27 mouse cellular contexts compared by ENCODE assay signal in genomic region chrX:159961385-159961784, GRCm38 (mm10). TPM values are rescaled to one million over a fixed set of nuclear protein-coding genes. Genes with fewer than 3 reads are reported as not detected.
"Had no signal": no experiment of that assay in that cellular context is flagged by ENCODE, and none has a peak within 500 bp of the region (broad histone marks: within the 10 kb centered on the region; RNA-seq: fewer than 3 reads in every experiment).

No protein-coding gene starts in this region.

- H3K9me3 ChIP-seq: embryonic facial prominence, embryonic 10.5 days; embryonic facial prominence, embryonic 12.5 days; embryonic facial prominence, embryonic 13.5 days; embryonic facial prominence, embryonic 15.5 days; forebrain, embryonic 10.5 days; forebrain, embryonic 12.5 days; forebrain, embryonic 13.5 days; forebrain, embryonic 15.5 days had no signal

- H3K36me3 ChIP-seq: embryonic facial prominence, embryonic 10.5 days; embryonic facial prominence, embryonic 12.5 days; embryonic facial prominence, embryonic 13.5 days; embryonic facial prominence, embryonic 15.5 days; forebrain, embryonic 10.5 days; forebrain, embryonic 12.5 days; forebrain, embryonic 15.5 days had no signal

- H3K4me1 ChIP-seq: embryonic facial prominence, embryonic 10.5 days; embryonic facial prominence, embryonic 12.5 days; embryonic facial prominence, embryonic 13.5 days; embryonic facial prominence, embryonic 15.5 days; forebrain, embryonic 10.5 days; forebrain, embryonic 12.5 days; forebrain, embryonic 13.5 days; forebrain, embryonic 15.5 days had no signal

- DNase-seq: cerebellum, adult 8-10 months; cerebellum, adult 9-10 months; cerebellum, adult 9-11 months; cerebellum, postnatal 14 days; cerebellum, postnatal 25 days; cerebellum, postnatal 36 days; embryo, embryonic 11 days; forebrain, postnatal 0 days; gastrocnemius, adult 2 months; gastrocnemius, postnatal 10 days; gastrocnemius, postnatal 14 days; gastrocnemius, postnatal 25 days; gastrocnemius, postnatal 36 days; heart, adult 11 months; heart, adult 18-20 months; heart, adult 2 months had no signal

- H3K27me3 ChIP-seq: forebrain, embryonic 15.5 days had no signal

- H3K4me3 ChIP-seq: embryonic facial prominence, embryonic 10.5 days; embryonic facial prominence, embryonic 12.5 days; embryonic facial prominence, embryonic 13.5 days; embryonic facial prominence, embryonic 15.5 days; erythroblast, embryonic 14.5 days; forebrain, embryonic 10.5 days; forebrain, embryonic 12.5 days; forebrain, embryonic 13.5 days; forebrain, embryonic 15.5 days; gastrocnemius, adult 2 months; heart, adult 2 months had no signal

- H3K27ac ChIP-seq: embryonic facial prominence, embryonic 10.5 days; embryonic facial prominence, embryonic 12.5 days; embryonic facial prominence, embryonic 13.5 days; embryonic facial prominence, embryonic 15.5 days; forebrain, embryonic 10.5 days; forebrain, embryonic 12.5 days; forebrain, embryonic 13.5 days; forebrain, embryonic 15.5 days; gastrocnemius, adult 2 months; heart, adult 2 months had no signal

- H3K9ac ChIP-seq: embryonic facial prominence, embryonic 12.5 days; embryonic facial prominence, embryonic 13.5 days; embryonic facial prominence, embryonic 15.5 days; forebrain, embryonic 12.5 days; forebrain, embryonic 13.5 days; forebrain, embryonic 15.5 days; forebrain, postnatal 0 days had no signal

- ATAC-seq: forebrain, embryonic 13.5 days; forebrain, embryonic 14.5 days; forebrain, embryonic 15.5 days; forebrain, embryonic 16.5 days; forebrain, postnatal 0 days had no signal

RNA-seq across cellular contexts. Expression of gene Map3k15, which starts 26.8 kb away (rescaled TPM):
- polyA plus RNA-seq: erythroblast, embryonic 14.5 days had no signal
